Comparison of ENCODE assay signal across 8 mouse cellular contexts in the genomic region with DNA sequence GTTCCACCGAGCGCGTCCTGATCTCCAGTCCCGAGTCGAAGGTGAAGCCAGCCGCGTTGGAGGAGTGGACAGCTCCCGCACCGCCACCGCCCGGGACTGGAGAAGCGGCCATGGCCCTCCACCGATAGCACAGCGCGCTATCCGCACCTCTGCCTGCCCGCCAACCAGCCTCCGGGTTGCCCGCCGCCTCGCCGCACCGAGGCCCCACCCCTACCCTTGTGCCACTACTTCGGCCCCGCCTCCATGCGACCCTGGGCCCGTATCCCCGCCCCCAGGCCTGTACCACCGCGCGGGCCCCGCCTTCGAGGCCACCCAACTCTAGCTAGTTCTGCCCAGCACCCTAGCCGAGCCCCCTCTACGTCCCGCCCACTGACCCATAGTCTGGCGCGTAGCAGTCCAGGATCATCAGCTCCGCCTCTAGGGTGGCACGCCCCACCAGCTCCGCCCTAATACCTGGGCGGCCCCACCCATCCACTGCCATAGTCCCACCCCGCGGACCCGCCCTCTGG. TPM values are rescaled to one million over a fixed set of nuclear protein-coding genes. Genes with fewer than 3 reads are reported as not detected.
DNase-seq lines count a peak whose midpoint lies in the region; ATAC-seq lines count a peak whose summit lies in the region.

A gene (minus strand): TSS at position 186 of the 509 bp plus-strand sequence.

- whole genome bisulfite sequencing in hindbrain, embryonic 11.5 days, result under 1% methylated on average over 42 of the region's 45 CpGs
- WGBS in lung, embryonic 16.5 days, result under 1% methylated on average over 39 of the region's 45 CpGs

- peak within 1 kb of the TSS; percentile 78 for H3K27ac ChIP-seq in hindbrain, embryonic 11.5 days (ENCODE audit: low read depth, low read length)
- H3K27ac ChIP-seq in lung, embryonic 16.5 days (ENCODE audit: low read length), result peak within 1 kb of the TSS; percentile 79

- H3K9me3 ChIP-seq in hindbrain, embryonic 11.5 days (ENCODE audit: control insufficient read depth, low read length), result no peaks in the 10 kb centered on the region
- H3K9me3 ChIP-seq in lung, embryonic 16.5 days (ENCODE audit: control insufficient read depth, low read length), result no peaks in the 10 kb centered on the region

- H3K4me3 ChIP-seq in hindbrain, embryonic 11.5 days (ENCODE audit: low read depth, low read length), result peak within 1 kb of the TSS; percentile 59
- peak within 1 kb of the TSS; percentile 71 for H3K4me3 ChIP-seq in lung, embryonic 16.5 days (ENCODE audit: low read length)

- H3K9ac ChIP-seq in hindbrain, embryonic 11.5 days (ENCODE audit: low read depth, low read length), result peak within 1 kb of the TSS; percentile 65
- H3K9ac ChIP-seq in lung, embryonic 16.5 days (ENCODE audit: low read length), result peak within 1 kb of the TSS; percentile 82

- H3K36me3 ChIP-seq in hindbrain, embryonic 11.5 days (ENCODE audit: control insufficient read depth, insufficient read depth, low read length), result no peaks in the 10 kb centered on the region
- H3K36me3 ChIP-seq in lung, embryonic 16.5 days (ENCODE audit: control insufficient read depth, insufficient read depth, low read length), result no peaks in the 10 kb centered on the region

- peak; percentile 97 for ATAC-seq in hindbrain, embryonic 11.5 days (ENCODE audit: low FRiP score)
- ATAC-seq in lung, embryonic 16.5 days (ENCODE audit: low read depth), result peak; percentile 98

- H3K4me1 ChIP-seq in hindbrain, embryonic 11.5 days (replicated peaks; ENCODE audit: control insufficient read depth, insufficient read depth, low read length), result no peaks in the 10 kb centered on the region
- peaks cover 9% of the 10 kb centered on the region; the same call in 1 of the 2 replicates for H3K4me1 ChIP-seq in lung, embryonic 16.5 days (replicated peaks; ENCODE audit: control insufficient read depth, insufficient read depth, low read length)

- no peaks in the 10 kb centered on the region for H3K27me3 ChIP-seq in hindbrain, embryonic 11.5 days (ENCODE audit: control insufficient read depth, insufficient read depth, low read length)
- no peaks in the 10 kb centered on the region for H3K27me3 ChIP-seq in lung, embryonic 16.5 days (ENCODE audit: control insufficient read depth, insufficient read depth, low read depth, low read length)

- peak within 1 kb of the TSS; percentile 58 for H3K4me2 ChIP-seq in hindbrain, embryonic 11.5 days (replicated peaks; ENCODE audit: low read depth, low read length)
- peak within 1 kb of the TSS; percentile 90 for H3K4me2 ChIP-seq in lung, embryonic 16.5 days (ENCODE audit: low read depth, low read length)

- DNase-seq in NIH3T3 (ENCODE audit: low read depth), result peak; percentile 83
- peak; percentile 95 for DNase-seq in cerebellum, adult 9-11 months
- peak; percentile 76 to 80 for DNase-seq in frontal cortex, postnatal 10 days (ENCODE audit: low spot score in 2 of 2)
- peak; percentile 88 for DNase-seq in hindbrain, embryonic 11.5 days (ENCODE audit: low spot score)
- peak; percentile 93 for DNase-seq in layer of hippocampus, adult 9-11 months
- DNase-seq in ovary, postnatal 10 days (ENCODE audit: low spot score), result peak; percentile 71
- peak; percentile 70 for DNase-seq in thymus, postnatal 0 days (ENCODE audit: low spot score)

RNA-seq across cellular contexts. Expression of the gene that starts here (rescaled TPM):
- polyA plus RNA-seq in hindbrain, embryonic 11.5 days (2014; fragmentation: Nextera tagmentation; extraction: Ambion mirVana), result 22.2 and 25.2 TPM in 2 replicates
- polyA plus RNA-seq in lung, embryonic 16.5 days (2015; fragmentation: Nextera tagmentation; extraction: Ambion mirVana), result 19.9 and 21.7 TPM in 2 replicates
- 5.0 and 5.4 TPM in 2 replicates for polyA plus RNA-seq in thymus, postnatal 0 days (2015; fragmentation: Nextera tagmentation; extraction: Ambion mirVana)

Comparison
In these comparisons a context has a peak if more than half of its experiments do, and no peak if none do; other contexts are left out.
1. Peak in every context shown above with its lines: DNase-seq, ATAC-seq, H3K4me3 ChIP-seq and H3K27ac ChIP-seq.